Mouse (Mus musculus) lung, embryonic 14.5 days (tissue): ENCODE measurements at regions not wholly inside any gene's neighbourhood (a gene's known extent, or its start where the extent isn't known, plus 50 kb on each side); places are given as distances from the start of the nearest gene placed in this dataset.

Experiments
- ATAC-seq: fragments of 200-750 bp; cut with Nextera tagmentation; 2 replicates; pipeline ENCODE4 v1.8.0; 2017; ENCODE audit warnings: mild to moderate bottlenecking, moderate TSS enrichment, moderate library complexity; ENCODE audit not compliant: insufficient read depth
- DNase-seq: peaks from one replicate; pipeline ENCODE4 v3.0.0-alpha.2; 2015
- H3K27ac ChIP-seq: fragments of 300-500 bp; sonication (generic); 2 replicates; pipeline ENCODE4 v1.5.1; 2014; ENCODE audit warnings: low read depth, mild to moderate bottlenecking, moderate library complexity
- H3K27me3 ChIP-seq: fragments of 300-500 bp; sonication (generic); 2 replicates; pipeline ENCODE4 v1.6.1; 2014; ENCODE audit warnings: low read length, control low read depth; ENCODE audit not compliant: insufficient read depth
- H3K36me3 ChIP-seq: fragments of 300-500 bp; sonication (generic); 2 replicates; pipeline ENCODE4 v1.6.1; 2014; ENCODE audit warnings: control low read depth; ENCODE audit not compliant: insufficient read depth
- H3K4me1 ChIP-seq: fragments of 300-500 bp; sonication (generic); 2 replicates; pipeline ENCODE4 v1.6.1; 2014; ENCODE audit warnings: antibody characterized with exemption, control low read depth; ENCODE audit not compliant: insufficient read depth
- H3K4me2 ChIP-seq: fragments of 300-500 bp; sonication (generic); 2 replicates; pipeline ENCODE4 v1.6.1; 2014; ENCODE audit warnings: mild to moderate bottlenecking
- H3K4me3 ChIP-seq: fragments of 300-500 bp; sonication (generic); 2 replicates; pipeline ENCODE4 v1.5.1; 2014; ENCODE audit warnings: low read depth, low read length
- H3K9ac ChIP-seq: fragments of 300-500 bp; sonication (generic); 2 replicates; pipeline ENCODE4 v1.6.1; 2014
- H3K9me3 ChIP-seq: fragments of 300-500 bp; sonication (generic); 2 replicates; pipeline ENCODE4 v1.6.1; 2016; ENCODE audit warnings: low read depth, low read length, control low read depth
- CTCF ChIP-seq: IDR thresholded peaks from 2 replicates; pipeline ENCODE4 v1.5.1; 2016; ENCODE audit warnings: antibody characterized with exemption, low read depth
- whole genome bisulfite sequencing: fragments of 180-500 bp; shearing (Covaris S2); extraction: QIAGEN DNeasy Blood & Tissue Kit; methylation state at CpG from one replicate; pipeline ENCODE4 v1.1.7; 2014; 5-methylcytosine and 5-hydroxymethylcytosine counted together

DNA sequence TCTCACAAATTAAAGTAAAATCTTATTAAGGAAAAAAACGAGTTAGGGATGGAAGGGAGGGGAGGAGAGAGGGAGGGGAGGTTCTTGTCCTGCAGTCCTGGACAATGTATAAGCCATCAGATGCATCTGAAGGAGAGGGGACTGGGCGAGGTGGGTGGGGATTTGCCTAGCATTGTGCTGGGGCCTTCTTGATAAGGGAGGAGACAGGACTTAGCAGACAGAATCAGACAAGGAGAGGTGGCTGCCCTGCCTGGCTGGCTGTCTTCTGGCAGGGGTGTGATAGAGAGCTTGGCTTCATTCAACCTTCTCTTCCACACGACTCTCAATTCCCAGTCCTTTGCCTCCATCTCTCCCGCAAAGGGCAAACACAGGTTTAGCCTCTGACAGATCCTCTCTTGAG lies 318.9 kb downstream of the Gm49356 start:
- no peaks in the 10 kb centered on the region for H3K36me3 ChIP-seq
- H3K4me3 ChIP-seq = no peak overlapping the region
- H3K9me3 ChIP-seq = no peaks in the 10 kb centered on the region
- H3K9ac ChIP-seq = no peak overlapping the region
- 57% methylated on average over 4 of the region's 4 CpGs for WGBS
- peaks cover 5% of the 10 kb centered on the region for H3K4me1 ChIP-seq
- ATAC-seq = no peak
- no peak for DNase-seq
- no peak overlapping the region for H3K4me2 ChIP-seq
- H3K27ac ChIP-seq = no peak overlapping the region
- no peak for TF ChIP-seq CTCF
- no peaks in the 10 kb centered on the region for H3K27me3 ChIP-seq

DNA sequence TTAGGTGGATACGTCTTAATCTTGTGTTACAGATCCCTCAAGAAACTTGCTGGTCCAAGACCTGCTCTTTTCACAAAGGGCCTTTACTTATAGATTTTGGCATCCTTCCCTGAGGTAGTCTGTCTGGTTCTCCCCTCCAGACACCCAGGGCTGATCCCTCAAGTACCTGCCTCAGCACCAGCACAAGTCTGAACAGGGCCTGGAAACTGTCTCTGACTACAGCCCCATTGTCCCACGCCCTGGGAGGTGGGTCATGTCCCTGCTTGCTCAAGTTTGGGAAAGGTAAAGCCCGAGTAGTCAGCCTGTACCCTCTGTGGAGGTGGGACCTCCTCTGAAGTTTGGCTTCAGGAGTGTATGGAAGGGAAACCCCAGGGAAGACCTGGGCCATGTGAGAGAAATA lies 323.3 kb downstream of the Gm49356 start:
- Histone ChIP-seq H3K36me3 (no peaks in the 10 kb centered on the region), H3K27ac (no peak overlapping the region), H3K4me1 (no peaks in the 10 kb centered on the region), H3K4me2 (no peak overlapping the region), H3K4me3 (no peak overlapping the region), H3K27me3 (no peaks in the 10 kb centered on the region), H3K9me3 (no peaks in the 10 kb centered on the region), H3K9ac (no peak overlapping the region)
- TF ChIP-seq CTCF = no peak
- 69% methylated on average over 3 of the region's 3 CpGs for WGBS
- no peak for DNase-seq
- ATAC-seq = peak; percentile 62

DNA sequence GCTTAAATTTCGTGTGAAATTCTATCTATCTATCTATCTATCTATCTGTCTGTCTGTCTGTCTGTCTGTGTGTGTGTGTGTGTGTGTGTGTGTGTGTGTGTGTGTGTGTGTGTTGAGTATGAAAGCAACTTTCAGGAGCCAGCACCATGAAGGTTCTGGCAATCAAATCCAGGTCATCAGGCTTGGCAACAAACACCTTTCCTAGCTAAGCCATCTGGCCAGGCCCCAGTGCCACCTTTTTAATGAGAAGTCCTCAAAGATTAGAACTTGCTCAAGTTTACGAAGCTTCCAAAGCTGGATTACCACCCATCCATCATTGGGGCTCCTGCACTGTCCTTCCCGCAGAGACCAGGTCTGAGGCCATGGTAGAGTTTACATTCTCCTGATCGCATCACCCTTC lies 325.0 kb downstream of the Gm49356 start:
- no peak for TF ChIP-seq CTCF
- Histone ChIP-seq H3K27ac (no peak overlapping the region), H3K4me3 (no peak overlapping the region), H3K9ac (no peak overlapping the region), H3K4me1 (no peaks in the 10 kb centered on the region), H3K4me2 (no peak overlapping the region), H3K9me3 (no peaks in the 10 kb centered on the region), H3K27me3 (no peaks in the 10 kb centered on the region), H3K36me3 (no peaks in the 10 kb centered on the region)
- WGBS = 55% methylated on average over 4 of the region's 4 CpGs
- DNase-seq (no peak), ATAC-seq (no peak)

DNA sequence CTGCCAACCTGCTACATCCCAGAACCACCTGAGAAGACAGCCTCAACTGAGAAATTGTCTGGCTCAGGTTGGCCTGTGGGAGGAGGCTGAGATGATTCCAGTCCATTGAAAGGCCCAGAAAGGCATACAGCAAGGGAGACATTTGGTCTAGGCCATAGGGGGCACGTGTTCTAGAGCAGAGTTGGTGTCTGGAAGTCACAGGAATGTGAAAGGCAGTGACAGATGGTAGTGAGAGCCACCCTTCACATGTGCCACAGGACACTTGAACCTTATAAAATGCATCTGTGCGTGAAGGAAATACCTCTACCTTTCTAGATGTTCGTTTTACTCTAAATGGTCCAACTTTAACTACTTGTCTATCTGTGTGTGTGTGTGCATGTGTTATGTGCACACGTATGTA lies 326.1 kb downstream of the Gm49356 start:
- H3K27me3 ChIP-seq = no peaks in the 10 kb centered on the region
- H3K27ac ChIP-seq = no peak overlapping the region
- no peak overlapping the region for H3K9ac ChIP-seq
- no peak for DNase-seq
- no peaks in the 10 kb centered on the region for H3K4me1 ChIP-seq
- WGBS = 81% methylated on average over 4 of the region's 4 CpGs
- TF ChIP-seq CTCF = no peak
- no peak overlapping the region for H3K4me2 ChIP-seq
- H3K4me3 ChIP-seq = no peak overlapping the region
- no peak for ATAC-seq
- no peaks in the 10 kb centered on the region for H3K9me3 ChIP-seq
- H3K36me3 ChIP-seq = no peaks in the 10 kb centered on the region

DNA sequence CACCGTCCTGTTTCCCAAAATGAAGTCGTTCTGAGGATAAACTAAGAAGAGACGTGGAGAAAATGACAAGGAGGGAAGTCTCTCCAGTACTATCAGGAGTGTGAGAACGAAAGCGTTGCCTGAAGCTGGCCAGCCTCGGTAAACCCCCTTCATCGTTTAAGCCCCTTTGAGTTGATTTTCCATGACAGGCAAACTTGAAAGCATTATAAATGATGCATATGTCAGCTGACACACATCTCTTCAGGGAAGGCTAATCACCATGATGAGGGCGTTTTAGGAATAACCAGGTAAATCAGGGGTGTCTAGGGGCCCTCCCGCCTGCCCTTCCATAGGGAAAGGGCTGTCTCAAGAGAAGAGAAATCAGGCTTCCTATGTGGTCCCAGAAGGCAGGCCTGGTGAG lies 328.4 kb downstream of the Gm49356 start:
- Histone ChIP-seq H3K9me3 (no peaks in the 10 kb centered on the region), H3K4me2 (no peak overlapping the region), H3K4me3 (no peak overlapping the region), H3K36me3 (no peaks in the 10 kb centered on the region), H3K27me3 (no peaks in the 10 kb centered on the region), H3K27ac (no peak overlapping the region), H3K4me1 (no peaks in the 10 kb centered on the region), H3K9ac (no peak overlapping the region)
- DNase-seq = no peak
- no peak for TF ChIP-seq CTCF
- no peak for ATAC-seq
- 70% methylated on average over 9 of the region's 9 CpGs for WGBS

DNA sequence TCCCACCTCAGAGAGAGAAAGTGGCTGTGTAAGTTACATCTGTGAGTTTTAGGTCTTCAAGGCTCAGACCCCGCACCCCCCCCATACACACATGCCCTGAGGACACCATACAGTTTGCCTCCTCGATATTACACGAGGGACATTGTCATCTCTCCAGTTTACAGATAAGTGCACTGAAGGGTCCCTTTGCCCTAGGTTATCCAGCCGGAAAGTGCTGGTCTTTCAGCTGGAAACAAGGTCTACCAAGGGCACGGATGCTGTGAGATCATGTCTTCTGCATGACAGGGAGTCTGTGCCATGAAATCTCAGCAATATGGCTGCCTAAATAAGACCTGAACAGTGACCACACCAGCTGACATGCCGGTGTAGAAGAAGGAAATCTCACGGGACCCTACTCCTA lies 329.8 kb downstream of the Gm49356 start:
- no peaks in the 10 kb centered on the region for H3K9me3 ChIP-seq
- no peak overlapping the region for H3K9ac ChIP-seq
- no peak overlapping the region for H3K27ac ChIP-seq
- H3K4me1 ChIP-seq = no peaks in the 10 kb centered on the region
- DNase-seq (no peak), ATAC-seq (no peak)
- 76% methylated on average over 7 of the region's 7 CpGs for WGBS
- no peaks in the 10 kb centered on the region for H3K27me3 ChIP-seq
- no peak overlapping the region for H3K4me3 ChIP-seq
- H3K36me3 ChIP-seq = no peaks in the 10 kb centered on the region
- TF ChIP-seq CTCF = no peak
- H3K4me2 ChIP-seq = no peak overlapping the region

DNA sequence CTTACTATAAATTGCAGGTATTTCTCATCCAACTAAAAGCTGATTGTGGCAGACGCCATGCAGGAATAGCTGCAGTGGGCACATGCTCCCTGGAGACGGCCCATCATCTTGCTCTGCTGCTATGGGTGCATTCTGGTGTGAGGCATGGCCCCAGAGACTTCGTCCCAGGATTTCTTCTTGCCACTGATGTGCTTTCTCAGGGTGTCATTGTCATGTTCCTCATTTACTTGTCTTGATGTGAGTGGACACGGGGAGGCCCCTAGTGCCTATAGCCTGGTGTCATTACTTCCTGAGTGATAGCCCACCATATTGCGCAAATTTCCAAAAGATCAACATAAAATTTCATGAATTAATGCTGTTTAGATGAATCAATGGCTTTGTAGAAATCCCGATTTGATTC lies 336.5 kb downstream of the Gm49356 start:
- no peak overlapping the region for H3K9ac ChIP-seq
- DNase-seq (no peak), ATAC-seq (no peak)
- H3K4me2 ChIP-seq = no peak overlapping the region
- no peaks in the 10 kb centered on the region for H3K36me3 ChIP-seq
- WGBS = 79% methylated on average over 6 of the region's 6 CpGs
- no peak for TF ChIP-seq CTCF
- H3K4me3 ChIP-seq = no peak overlapping the region
- H3K27me3 ChIP-seq = no peaks in the 10 kb centered on the region
- no peaks in the 10 kb centered on the region for H3K4me1 ChIP-seq
- H3K27ac ChIP-seq = no peak overlapping the region
- H3K9me3 ChIP-seq = no peaks in the 10 kb centered on the region

DNA sequence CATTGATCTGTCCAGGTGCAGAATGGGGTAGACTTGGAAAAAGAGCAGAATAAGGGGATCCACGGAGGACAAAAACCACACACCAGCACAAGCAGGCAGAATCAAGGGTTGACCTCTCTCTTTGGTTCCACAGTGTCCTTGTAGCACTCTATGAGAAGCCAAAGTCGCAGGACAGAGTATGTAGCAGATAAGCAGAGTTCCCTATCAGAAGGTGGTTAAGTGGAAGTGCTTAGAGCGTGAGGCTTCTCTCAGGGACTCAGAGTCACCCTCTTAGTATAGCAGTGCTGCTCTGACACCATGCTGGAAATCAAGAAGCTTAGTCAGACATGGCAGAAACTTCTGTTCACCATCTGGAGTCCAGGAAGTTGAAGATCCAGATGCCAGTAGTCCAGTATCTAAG lies 338.2 kb downstream of the Gm49356 start:
- no peaks in the 10 kb centered on the region for H3K4me1 ChIP-seq
- H3K9ac ChIP-seq = no peak overlapping the region
- H3K9me3 ChIP-seq = no peaks in the 10 kb centered on the region
- no peak overlapping the region for H3K27ac ChIP-seq
- no peak for ATAC-seq
- WGBS = 69% methylated on average over 3 of the region's 3 CpGs
- TF ChIP-seq CTCF = no peak
- no peak for DNase-seq
- H3K36me3 ChIP-seq = no peaks in the 10 kb centered on the region
- no peaks in the 10 kb centered on the region for H3K27me3 ChIP-seq
- no peak overlapping the region for H3K4me3 ChIP-seq
- H3K4me2 ChIP-seq = no peak overlapping the region
